ENCODE assay signal across 22 mouse cellular contexts in genomic region chr3:136995611-136996335, GRCm38 (mm10).
DNase-seq lines count a peak whose midpoint lies in the region; ATAC-seq and TF ChIP-seq lines count a peak whose summit lies in the region.
"Had no signal": no experiment of that assay in that cellular context is flagged by ENCODE, and none has a peak within 500 bp of the region (broad histone marks: within the 10 kb centered on the region; RNA-seq: fewer than 3 reads in every experiment).

No protein-coding gene starts in this region.

- no peaks in the 10 kb centered on the region for H3K9me3 ChIP-seq in embryonic facial prominence, embryonic 11.5 days (replicated peaks; ENCODE audit: control insufficient read depth, low read length)
- H3K9me3 ChIP-seq in embryonic facial prominence, embryonic 10.5 days, result no peaks in the 10 kb centered on the region
- H3K9me3 ChIP-seq: embryonic facial prominence, embryonic 15.5 days; hindbrain, embryonic 12.5 days; hindbrain, embryonic 15.5 days had no signal

- intact Hi-C loops in left cerebral cortex, adult 2 months (cut with DNase I), result loop anchor here (5.0 to 10.0 kb wide), 3 partner anchors 212 to 1111 kb away; no protein-coding TSS in a partner anchor

- DNase-seq in embryonic facial prominence, embryonic 11.5 days (ENCODE audit: low spot score), result peak; percentile 56
- no peak for DNase-seq in embryonic facial prominence, embryonic 10.5 days (ENCODE audit: low spot score)
- no peak for DNase-seq in left cerebral cortex, adult 2 months (ENCODE audit: extremely low spot score in 1 of 2, low spot score in 2 of 2)
- DNase-seq in left cerebral cortex, adult 8-10 months (ENCODE audit: low spot score in 2 of 2), result no peak
- peak; percentile 72 for DNase-seq in brain, adult 2 months (ENCODE audit: low read depth, low spot score)
- DNase-seq in lung, postnatal 10 days, result no peak
- DNase-seq: adrenal gland, adult 8-10 months; adrenal gland, postnatal 25 days; cerebellum, adult 18-20 months; cerebellum, adult 9-10 months; cerebellum, postnatal 14 days; forebrain, postnatal 0 days; gastrocnemius, postnatal 10 days; gastrocnemius, postnatal 36 days; heart, adult 2 months had no signal

- no peak overlapping the region for H3K4me2 ChIP-seq in embryonic facial prominence, embryonic 11.5 days (ENCODE audit: low read depth, low read length)
- H3K4me2 ChIP-seq: embryonic facial prominence, embryonic 15.5 days; heart, embryonic 11.5 days; hindbrain, embryonic 12.5 days; hindbrain, embryonic 15.5 days had no signal

- H3K27ac ChIP-seq in embryonic facial prominence, embryonic 11.5 days (replicated peaks; ENCODE audit: low read depth, low read length), result no peak overlapping the region
- H3K27ac ChIP-seq in embryonic facial prominence, embryonic 10.5 days (replicated peaks), result no peak overlapping the region
- peak overlapping the region; percentile 88 for H3K27ac ChIP-seq in left cerebral cortex, adult 2 months
- H3K27ac ChIP-seq in olfactory bulb, adult 2 months (ENCODE audit: insufficient read depth, low read depth, low read length), result peak overlapping the region; percentile 62; the same call in 1 of the 2 replicates
- H3K27ac ChIP-seq: embryonic facial prominence, embryonic 15.5 days; heart, adult 2 months; hindbrain, embryonic 12.5 days; hindbrain, embryonic 15.5 days had no signal

- no peaks in the 10 kb centered on the region for H3K27me3 ChIP-seq in embryonic facial prominence, embryonic 11.5 days (ENCODE audit: control insufficient read depth, insufficient read depth, low read length)
- H3K27me3 ChIP-seq in embryonic facial prominence, embryonic 10.5 days (replicated peaks; ENCODE audit: low read depth, poor library complexity, severe bottlenecking), result no peaks in the 10 kb centered on the region
- H3K27me3 ChIP-seq: embryonic facial prominence, embryonic 15.5 days; hindbrain, embryonic 12.5 days; hindbrain, embryonic 15.5 days had no signal

- TF ChIP-seq CTCF in left cerebral cortex, adult 2 months (IDR thresholded peaks at IDR 0.05), result no peak
- TF ChIP-seq CTCF in olfactory bulb, adult 2 months (IDR thresholded peaks at IDR 0.05; ENCODE audit: insufficient read depth, low read depth, low read length), result no peak

- 76% methylated on average over 3 of the region's 3 CpGs for WGBS in embryonic facial prominence, embryonic 11.5 days
- 89% methylated on average over 3 of the region's 3 CpGs for WGBS in embryonic facial prominence, embryonic 10.5 days
- WGBS in olfactory bulb, adult 2 months, result 48% methylated on average over 3 of the region's 3 CpGs

- no peak for ATAC-seq in embryonic facial prominence, embryonic 11.5 days (replicated peaks; ENCODE audit: insufficient number of reproducible peaks, low FRiP score, low TSS enrichment, low read depth)
- ATAC-seq: activated CD4-positive, CD25-positive, alpha-beta regulatory T cell, adult 4 months; forebrain, embryonic 14.5 days; forebrain, postnatal 0 days had no signal

- no peak for TF ChIP-seq POLR2A in olfactory bulb, adult 2 months (IDR thresholded peaks at IDR 0.05; ENCODE audit: insufficient read depth, low read depth, low read length)

- H3K9ac ChIP-seq in embryonic facial prominence, embryonic 11.5 days (replicated peaks; ENCODE audit: low read length), result no peak overlapping the region
- H3K9ac ChIP-seq: embryonic facial prominence, embryonic 15.5 days; forebrain, postnatal 0 days; hindbrain, embryonic 12.5 days; hindbrain, embryonic 15.5 days had no signal

- no peaks in the 10 kb centered on the region for H3K36me3 ChIP-seq in embryonic facial prominence, embryonic 11.5 days (replicated peaks; ENCODE audit: control insufficient read depth, insufficient read depth, low read depth, low read length)
- no peaks in the 10 kb centered on the region for H3K36me3 ChIP-seq in embryonic facial prominence, embryonic 10.5 days (replicated peaks)
- H3K36me3 ChIP-seq: embryonic facial prominence, embryonic 15.5 days; hindbrain, embryonic 12.5 days; hindbrain, embryonic 15.5 days had no signal

- no peak overlapping the region for H3K4me3 ChIP-seq in embryonic facial prominence, embryonic 11.5 days (ENCODE audit: low read depth, low read length)
- H3K4me3 ChIP-seq in embryonic facial prominence, embryonic 10.5 days, result no peak overlapping the region
- H3K4me3 ChIP-seq in left cerebral cortex, adult 2 months, result no peak overlapping the region
- no peak overlapping the region for H3K4me3 ChIP-seq in olfactory bulb, adult 2 months (ENCODE audit: insufficient read depth, low read depth, low read length)
- H3K4me3 ChIP-seq: embryonic facial prominence, embryonic 15.5 days; heart, adult 2 months; hindbrain, embryonic 12.5 days; hindbrain, embryonic 15.5 days had no signal

- no peaks in the 10 kb centered on the region for H3K4me1 ChIP-seq in embryonic facial prominence, embryonic 11.5 days (ENCODE audit: control insufficient read depth, insufficient read depth, low read length)
- H3K4me1 ChIP-seq in embryonic facial prominence, embryonic 10.5 days, result no peaks in the 10 kb centered on the region
- H3K4me1 ChIP-seq in olfactory bulb, adult 2 months (ENCODE audit: control insufficient read depth, insufficient read depth, low read length), result no peaks in the 10 kb centered on the region
- H3K4me1 ChIP-seq: embryonic facial prominence, embryonic 15.5 days; hindbrain, embryonic 12.5 days; hindbrain, embryonic 15.5 days had no signal

Comparison
In these comparisons a context has a peak if more than half of its experiments do, and no peak if none do; other contexts are left out.
1. DNase-seq: peak in embryonic facial prominence, embryonic 11.5 days (single experiment) and brain, adult 2 months (single experiment); none in embryonic facial prominence, embryonic 10.5 days (single experiment), left cerebral cortex, adult 2 months (0 of 2), left cerebral cortex, adult 8-10 months (0 of 2) and lung, postnatal 10 days (single experiment).
2. H3K27ac ChIP-seq: peak in left cerebral cortex, adult 2 months (single experiment) and olfactory bulb, adult 2 months (single experiment); none in embryonic facial prominence, embryonic 11.5 days (single experiment) and embryonic facial prominence, embryonic 10.5 days (single experiment).